Mouse (Mus musculus) forebrain, embryonic 14.5 days (tissue): ENCODE measurements around the gene Gpr63. TPM values are rescaled to one million over a fixed set of nuclear protein-coding genes. Genes with fewer than 3 reads are reported as not detected.

Source experiments
- ATAC-seq: fragments of 200-750 bp; cut with Nextera tagmentation; 2 replicates; pipeline ENCODE4 v1.8.0; 2017; ENCODE audit warnings: mild to moderate bottlenecking, moderate library complexity
- DNase-seq: peaks from one replicate; pipeline ENCODE4 v3.0.0-alpha.2; 2015; ENCODE audit warnings: low spot score
- H3K27ac ChIP-seq: fragments of 300-500 bp; sonication (generic); 2 replicates; pipeline ENCODE4 v1.5.1; 2014; ENCODE audit warnings: low read depth, mild to moderate bottlenecking, control low read depth, low read length, moderate library complexity
- H3K27me3 ChIP-seq: fragments of 300-500 bp; sonication (generic); replicated peaks from 2 replicates; pipeline ENCODE4 v1.6.1; 2014; ENCODE audit warnings: low read length, control low read depth, mixed read lengths; ENCODE audit not compliant: control insufficient read depth, insufficient read depth
- H3K36me3 ChIP-seq: fragments of 300-500 bp; sonication (generic); 2 replicates; pipeline ENCODE4 v1.6.1; 2014; ENCODE audit warnings: low read length, control low read depth; ENCODE audit not compliant: control insufficient read depth, insufficient read depth
- H3K4me1 ChIP-seq: fragments of 300-500 bp; sonication (generic); 2 replicates; pipeline ENCODE4 v1.6.1; 2014; ENCODE audit warnings: antibody characterized with exemption, low read length, control low read depth; ENCODE audit not compliant: control insufficient read depth, insufficient read depth
- H3K4me2 ChIP-seq: fragments of 300-500 bp; sonication (generic); 2 replicates; pipeline ENCODE4 v1.6.1; 2014; ENCODE audit warnings: mild to moderate bottlenecking, control low read depth, low read length
- H3K4me3 ChIP-seq: fragments of 300-500 bp; sonication (generic); 2 replicates; pipeline ENCODE4 v1.5.1; 2014; ENCODE audit warnings: low read depth, low read length, control low read depth
- H3K9ac ChIP-seq: fragments of 300-500 bp; sonication (generic); 2 replicates; pipeline ENCODE4 v1.6.1; 2014; ENCODE audit warnings: mild to moderate bottlenecking, low read length, control low read depth, moderate library complexity
- H3K9me3 ChIP-seq: fragments of 300-500 bp; sonication (generic); replicated peaks from 2 replicates; pipeline ENCODE4 v1.6.1; 2016; ENCODE audit warnings: low read length, control low read depth, mixed read lengths; ENCODE audit not compliant: control insufficient read depth
- WGBS: fragments of 180-500 bp; shearing (Covaris S2); extraction: QIAGEN DNeasy Blood & Tissue Kit; methylation state at CpG from one replicate; pipeline ENCODE4 v1.1.7; 2014; 5-methylcytosine and 5-hydroxymethylcytosine counted together
- polyA plus RNA-seq: library from polyadenylated mRNA; unstranded; fragments of >200 nt; fragmentation: Nextera tagmentation; extraction: Ambion mirVana; gene quantifications from 2 replicates; pipeline ENCODE4 v1.2.1, GENCODE M21; 2014

Gpr63 gene
- polyA plus RNA-seq = 3.0 and 4.3 TPM in 2 replicates

GRCm38 (mm10) chr4:24966299-24966991 lies at the start of gene Gpr63:
Gene Gpr63 (plus strand): TSS chr4:24966407.
- Histone ChIP-seq H3K9me3 (no peaks in the 10 kb centered on the region), H3K36me3 (no peaks in the 10 kb centered on the region), H3K4me3 (peak within 1 kb of the TSS; percentile 73), H3K4me2 (peak within 1 kb of the TSS; percentile 65), H3K4me1 (peaks cover 11% of the 10 kb centered on the region), H3K9ac (peak within 1 kb of the TSS; percentile 94), H3K27me3 (no peaks in the 10 kb centered on the region), H3K27ac (peak within 1 kb of the TSS; percentile 93)
- WGBS = under 1% methylated on average over 69 of the region's 78 CpGs
- ATAC-seq = peak; percentile 98
- DNase-seq = peak; percentile 90

GRCm38 (mm10) chr4:24920006-24920577 lies 46.1 kb upstream of the Gpr63 start:
- H3K27ac ChIP-seq = no peak overlapping the region
- H3K4me1 ChIP-seq = peaks cover 5% of the 10 kb centered on the region
- ATAC-seq = peak; percentile 88
- H3K27me3 ChIP-seq = no peaks in the 10 kb centered on the region
- 32% methylated on average over 5 of the region's 5 CpGs for WGBS
- no peaks in the 10 kb centered on the region for H3K9me3 ChIP-seq
- no peak overlapping the region for H3K4me2 ChIP-seq
- peak; percentile 79 for DNase-seq
- H3K4me3 ChIP-seq = no peak overlapping the region
- no peak overlapping the region for H3K9ac ChIP-seq
- no peaks in the 10 kb centered on the region for H3K36me3 ChIP-seq

- ATAC-seq (no peak), DNase-seq (peak; percentile 27)
- no peak overlapping the region for H3K4me2 ChIP-seq
- H3K36me3 ChIP-seq = no peaks in the 10 kb centered on the region
- H3K27ac ChIP-seq = no peak overlapping the region
- H3K4me3 ChIP-seq = no peak overlapping the region
- H3K27me3 ChIP-seq = no peaks in the 10 kb centered on the region
- WGBS = 66% methylated on average over 2 of the region's 2 CpGs
- H3K9me3 ChIP-seq = no peaks in the 10 kb centered on the region
- H3K9ac ChIP-seq = no peak overlapping the region
- H3K4me1 ChIP-seq = peaks cover 5% of the 10 kb centered on the region
Observed at GRCm38 (mm10) chr4:24924726-24925125, 41.5 kb upstream of the Gpr63 start.

- ATAC-seq = peak; percentile 26; the same call in 1 of the 2 replicates
Observed at GRCm38 (mm10) chr4:24928260-24928780, 37.9 kb upstream of the Gpr63 start.

GRCm38 (mm10) chr4:24928926-24929325 lies 37.3 kb upstream of the Gpr63 start:
- Histone ChIP-seq H3K4me1 (no peaks in the 10 kb centered on the region), H3K9me3 (no peaks in the 10 kb centered on the region), H3K27ac (no peak overlapping the region), H3K4me3 (no peak overlapping the region), H3K36me3 (no peaks in the 10 kb centered on the region), H3K9ac (no peak overlapping the region), H3K4me2 (no peak overlapping the region), H3K27me3 (no peaks in the 10 kb centered on the region)
- ATAC-seq (peak; percentile 53), DNase-seq (peak; percentile 43)
- 53% methylated on average over 5 of the region's 5 CpGs for WGBS

More at GRCm38 (mm10) chr4:24928260-24928780, 37.9 kb upstream of the Gpr63 start:
- Histone ChIP-seq H3K4me1 (no peaks in the 10 kb centered on the region), H3K9me3 (no peaks in the 10 kb centered on the region), H3K4me3 (no peak overlapping the region), H3K9ac (no peak overlapping the region), H3K4me2 (no peak overlapping the region), H3K36me3 (no peaks in the 10 kb centered on the region), H3K27ac (no peak overlapping the region), H3K27me3 (no peaks in the 10 kb centered on the region)
- peak; percentile 17 for DNase-seq
- WGBS = 71% methylated on average over 5 of the region's 5 CpGs

- H3K9me3 ChIP-seq = no peaks in the 10 kb centered on the region
- H3K4me1 ChIP-seq = no peaks in the 10 kb centered on the region
- no peaks in the 10 kb centered on the region for H3K36me3 ChIP-seq
- DNase-seq (no peak), ATAC-seq (no peak)
- no peak overlapping the region for H3K4me3 ChIP-seq
- no peak overlapping the region for H3K4me2 ChIP-seq
- no peak overlapping the region for H3K9ac ChIP-seq
- 33% methylated on average over 6 of the region's 6 CpGs for WGBS
- no peaks in the 10 kb centered on the region for H3K27me3 ChIP-seq
- no peak overlapping the region for H3K27ac ChIP-seq
Observed at GRCm38 (mm10) chr4:24942728-24943424, 23.3 kb upstream of the Gpr63 start.

- 6% methylated on average over 8 of the region's 8 CpGs for WGBS
- DNase-seq = no peak
Observed at GRCm38 (mm10) chr4:24965918-24966298, 299 bp upstream of the Gpr63 start.

GRCm38 (mm10) chr4:24967251-24967650 lies 1.0 kb downstream of the Gpr63 start:
- Histone ChIP-seq H3K9ac (peak overlapping the region; percentile 94), H3K4me3 (peak overlapping the region; percentile 73), H3K36me3 (no peaks in the 10 kb centered on the region), H3K4me2 (peak overlapping the region; percentile 65), H3K27me3 (no peaks in the 10 kb centered on the region), H3K9me3 (no peaks in the 10 kb centered on the region), H3K4me1 (peaks cover 11% of the 10 kb centered on the region), H3K27ac (no peak overlapping the region)
- DNase-seq = peak; percentile 9
- ATAC-seq = no peak
- 15% methylated on average over 7 of the region's 7 CpGs for WGBS

More at GRCm38 (mm10) chr4:24965918-24966298, 299 bp upstream of the Gpr63 start:
- no peaks in the 10 kb centered on the region for H3K36me3 ChIP-seq
- H3K9me3 ChIP-seq = no peaks in the 10 kb centered on the region
- peak overlapping the region; percentile 94 for H3K9ac ChIP-seq
- peak; percentile 65; the same call in 1 of the 2 replicates for ATAC-seq
- no peaks in the 10 kb centered on the region for H3K27me3 ChIP-seq
- peaks cover 11% of the 10 kb centered on the region for H3K4me1 ChIP-seq
- peak overlapping the region; percentile 93 for H3K27ac ChIP-seq
- H3K4me3 ChIP-seq = peak overlapping the region; percentile 73
- H3K4me2 ChIP-seq = peak overlapping the region; percentile 65
